Mouse (Mus musculus): ENCODE measurements at regions not wholly inside any gene's neighbourhood (a gene's known extent, or its start where the extent isn't known, plus 50 kb on each side); places are given as distances from the start of the nearest gene placed in this dataset.

GRCm38 (mm10) chr13:5725984-5726383 is 135.3 kb upstream of the Klf6 start:
- Histone ChIP-seq H3K4me2 (no peak overlapping the region), H3K36me3 (no peaks in the 10 kb centered on the region), H3K4me3 (no peak overlapping the region), H3K27ac (ENCODE audit: poor library complexity, severe bottlenecking) (no peak overlapping the region), H3K9me3 (replicated peaks) (no peaks in the 10 kb centered on the region), H3K4me1 (replicated peaks) (no peaks in the 10 kb centered on the region), H3K27me3 (replicated peaks) (no peaks in the 10 kb centered on the region), H3K9ac (no peak overlapping the region)
- 66% methylated on average over 4 of the region's 4 CpGs for WGBS
- ATAC-seq (ENCODE audit: insufficient number of reproducible peaks, low FRiP score): no peak

DNA sequence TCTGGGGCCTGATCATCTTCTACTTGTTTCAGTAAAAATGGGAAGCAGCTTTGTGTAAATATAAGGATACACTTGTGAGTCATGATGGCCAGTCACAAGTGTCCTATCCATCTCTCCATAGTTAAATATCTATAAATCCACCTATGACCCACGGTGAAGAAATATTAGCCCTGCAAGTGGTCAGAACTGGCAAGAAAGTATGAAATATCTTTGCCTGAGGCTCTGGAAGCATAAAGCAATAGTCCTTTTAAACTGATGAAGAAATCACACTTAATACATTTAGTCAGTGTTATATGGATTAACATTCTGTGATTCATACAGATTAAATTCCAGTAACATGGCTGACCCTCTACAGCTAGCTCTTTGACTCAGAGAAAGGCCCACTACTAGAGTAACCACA is 134.8 kb upstream of the Klf6 start:
- Histone ChIP-seq H3K4me3 (no peak overlapping the region), H3K27me3 (replicated peaks) (no peaks in the 10 kb centered on the region), H3K9me3 (replicated peaks) (no peaks in the 10 kb centered on the region), H3K4me1 (replicated peaks) (no peaks in the 10 kb centered on the region), H3K9ac (no peak overlapping the region), H3K36me3 (no peaks in the 10 kb centered on the region), H3K27ac (ENCODE audit: poor library complexity, severe bottlenecking) (no peak overlapping the region), H3K4me2 (no peak overlapping the region)
- WGBS: 88% methylated on average over 1 of the region's 1 CpGs
- ATAC-seq (ENCODE audit: insufficient number of reproducible peaks, low FRiP score): no peak

- no peak for ATAC-seq (ENCODE audit: insufficient number of reproducible peaks, low FRiP score)
- Histone ChIP-seq H3K4me1 (replicated peaks) (no peaks in the 10 kb centered on the region), H3K27ac (ENCODE audit: poor library complexity, severe bottlenecking) (no peak overlapping the region), H3K9me3 (replicated peaks) (no peaks in the 10 kb centered on the region), H3K27me3 (replicated peaks) (no peaks in the 10 kb centered on the region), H3K9ac (no peak overlapping the region), H3K36me3 (no peaks in the 10 kb centered on the region), H3K4me2 (no peak overlapping the region), H3K4me3 (no peak overlapping the region)
- WGBS: 81% methylated on average over 2 of the region's 2 CpGs
Measured at GRCm38 (mm10) chr13:5728172-5728571, 133.1 kb upstream of the Klf6 start.

GRCm38 (mm10) chr13:5728808-5729207 is 132.5 kb upstream of the Klf6 start:
- Histone ChIP-seq H3K36me3 (no peaks in the 10 kb centered on the region), H3K4me1 (replicated peaks) (no peaks in the 10 kb centered on the region), H3K27me3 (replicated peaks) (no peaks in the 10 kb centered on the region), H3K4me2 (no peak overlapping the region), H3K27ac (ENCODE audit: poor library complexity, severe bottlenecking) (no peak overlapping the region), H3K4me3 (no peak overlapping the region), H3K9ac (no peak overlapping the region), H3K9me3 (replicated peaks) (no peaks in the 10 kb centered on the region)
- ATAC-seq (ENCODE audit: insufficient number of reproducible peaks, low FRiP score): no peak
- WGBS: 49% methylated on average over 1 of the region's 1 CpGs

- H3K4me3 ChIP-seq: no peak overlapping the region
- H3K4me2 ChIP-seq: no peak overlapping the region
- no peaks in the 10 kb centered on the region for H3K9me3 ChIP-seq (replicated peaks)
- H3K36me3 ChIP-seq: no peaks in the 10 kb centered on the region
- no peaks in the 10 kb centered on the region for H3K27me3 ChIP-seq (replicated peaks)
- ATAC-seq (ENCODE audit: insufficient number of reproducible peaks, low FRiP score): no peak
- H3K4me1 ChIP-seq (replicated peaks): no peaks in the 10 kb centered on the region
- H3K9ac ChIP-seq: no peak overlapping the region
- no peak overlapping the region for H3K27ac ChIP-seq (ENCODE audit: poor library complexity, severe bottlenecking)
- 78% methylated on average over 6 of the region's 6 CpGs for WGBS
Measured at GRCm38 (mm10) chr13:5729426-5730068, 131.7 kb upstream of the Klf6 start.

DNA sequence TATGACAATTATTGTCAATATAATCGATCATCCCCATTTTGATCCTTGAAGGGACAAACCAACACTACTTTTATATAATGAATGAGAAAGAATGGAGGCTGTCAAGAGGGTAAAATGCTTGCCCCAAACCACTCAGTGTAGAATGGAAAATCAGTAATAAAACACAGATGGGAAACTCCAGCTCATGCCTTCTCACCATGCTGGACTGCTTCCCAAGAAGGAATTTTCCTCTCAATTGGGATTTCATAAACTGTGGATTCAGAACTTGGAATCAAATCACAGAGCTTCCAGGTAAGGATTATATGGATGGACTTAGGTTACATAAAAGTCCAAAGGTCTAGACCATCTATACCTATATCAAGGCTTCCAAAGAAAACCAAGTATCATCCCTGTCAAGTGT is 129.1 kb upstream of the Klf6 start:
- WGBS: 68% methylated on average over 1 of the region's 1 CpGs
- H3K4me1 ChIP-seq (replicated peaks): no peaks in the 10 kb centered on the region
- H3K27ac ChIP-seq (ENCODE audit: poor library complexity, severe bottlenecking): no peak overlapping the region
- no peak overlapping the region for H3K4me3 ChIP-seq
- ATAC-seq (ENCODE audit: insufficient number of reproducible peaks, low FRiP score): no peak
- no peak overlapping the region for H3K9ac ChIP-seq
- H3K4me2 ChIP-seq: no peak overlapping the region
- no peaks in the 10 kb centered on the region for H3K27me3 ChIP-seq (replicated peaks)
- no peaks in the 10 kb centered on the region for H3K9me3 ChIP-seq (replicated peaks)
- no peaks in the 10 kb centered on the region for H3K36me3 ChIP-seq

- H3K4me1 ChIP-seq (replicated peaks): no peaks in the 10 kb centered on the region
- H3K9me3 ChIP-seq (replicated peaks): no peaks in the 10 kb centered on the region
- no peaks in the 10 kb centered on the region for H3K36me3 ChIP-seq
- no peak overlapping the region for H3K27ac ChIP-seq (ENCODE audit: poor library complexity, severe bottlenecking)
- H3K4me2 ChIP-seq: no peak overlapping the region
- H3K9ac ChIP-seq: no peak overlapping the region
- no peak overlapping the region for H3K4me3 ChIP-seq
- ATAC-seq (ENCODE audit: insufficient number of reproducible peaks, low FRiP score): no peak
- H3K27me3 ChIP-seq (replicated peaks): no peaks in the 10 kb centered on the region
Measured at GRCm38 (mm10) chr13:5735027-5735624, 126.2 kb upstream of the Klf6 start.

DNA sequence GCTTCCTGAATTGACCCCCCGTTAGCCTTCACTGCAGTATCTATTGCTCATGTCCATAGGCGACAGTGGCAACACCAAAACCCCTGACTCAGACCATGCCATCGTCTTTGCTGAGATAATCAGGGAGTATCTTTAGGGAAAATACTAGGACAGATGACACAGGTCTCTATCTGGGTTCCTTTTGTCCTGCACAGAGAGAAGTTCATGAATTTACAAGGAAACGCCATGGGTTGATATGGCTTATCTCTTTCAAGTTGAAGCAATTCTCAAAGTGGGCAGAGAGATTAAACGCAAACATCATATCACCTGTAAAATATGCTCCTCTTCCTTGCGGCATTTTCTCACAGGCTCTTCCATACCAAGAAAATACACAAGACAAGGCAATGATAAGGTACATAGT is 124.8 kb upstream of the Klf6 start:
- Histone ChIP-seq H3K4me2 (no peak overlapping the region), H3K9ac (no peak overlapping the region), H3K4me1 (replicated peaks) (no peaks in the 10 kb centered on the region), H3K27me3 (replicated peaks) (no peaks in the 10 kb centered on the region), H3K9me3 (replicated peaks) (no peaks in the 10 kb centered on the region), H3K4me3 (no peak overlapping the region), H3K27ac (ENCODE audit: poor library complexity, severe bottlenecking) (no peak overlapping the region), H3K36me3 (no peaks in the 10 kb centered on the region)
- ATAC-seq (ENCODE audit: insufficient number of reproducible peaks, low FRiP score): no peak
- WGBS: 73% methylated on average over 6 of the region's 6 CpGs

DNA sequence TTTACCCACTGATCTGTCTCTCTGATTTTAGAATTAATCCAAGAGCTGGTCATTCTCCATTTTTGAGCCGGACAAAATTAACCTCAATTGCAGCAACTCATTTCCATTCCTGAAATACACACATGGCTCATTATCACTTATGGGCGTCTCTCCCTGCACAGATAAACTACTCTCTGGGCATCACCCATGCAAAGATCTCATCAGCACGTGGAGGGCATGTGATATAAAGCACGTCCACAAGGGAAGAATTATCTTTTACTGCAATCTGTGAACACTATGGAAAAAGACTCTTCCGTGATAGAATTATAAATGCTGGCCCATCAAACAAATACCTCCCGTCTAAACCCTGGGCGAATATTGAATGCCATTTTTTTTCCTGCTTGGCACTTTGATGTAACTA is 124.1 kb upstream of the Klf6 start:
- 71% methylated on average over 7 of the region's 7 CpGs for WGBS
- ATAC-seq (ENCODE audit: insufficient number of reproducible peaks, low FRiP score): no peak
- no peak overlapping the region for H3K27ac ChIP-seq (ENCODE audit: poor library complexity, severe bottlenecking)

DNA sequence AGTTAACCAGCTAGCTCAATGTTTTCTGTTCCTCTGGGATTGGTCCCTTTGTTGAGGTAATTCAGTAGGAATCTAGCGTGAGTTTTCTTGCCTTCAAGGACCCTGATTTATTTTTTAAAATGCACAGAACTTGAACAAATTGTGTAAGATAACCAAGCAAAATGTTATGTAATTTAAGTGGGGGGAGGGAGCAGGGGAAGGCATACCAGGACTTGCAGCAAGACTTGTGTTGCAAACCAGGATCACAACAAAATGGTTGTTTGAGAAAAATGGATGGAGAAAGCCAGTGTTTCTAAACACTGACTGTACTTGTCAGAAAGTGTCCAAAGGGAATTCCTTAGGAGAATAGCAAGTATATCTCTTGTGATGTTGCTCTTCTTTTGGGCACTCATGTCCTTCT is 120.5 kb upstream of the Klf6 start:
- no peak overlapping the region for H3K27ac ChIP-seq (ENCODE audit: poor library complexity, severe bottlenecking)
- no peak overlapping the region for H3K4me2 ChIP-seq
- WGBS: 77% methylated on average over 1 of the region's 1 CpGs
- no peaks in the 10 kb centered on the region for H3K4me1 ChIP-seq (replicated peaks)
- no peak overlapping the region for H3K4me3 ChIP-seq
- H3K9ac ChIP-seq: no peak overlapping the region
- H3K9me3 ChIP-seq (replicated peaks): 0 out of 2 replicates have a peak, but pooled peaks cover 2% of the 10 kb centered on the region
- no peaks in the 10 kb centered on the region for H3K36me3 ChIP-seq
- ATAC-seq (ENCODE audit: insufficient number of reproducible peaks, low FRiP score): no peak
- no peaks in the 10 kb centered on the region for H3K27me3 ChIP-seq (replicated peaks)

More for the DNA sequence above, 124.1 kb upstream of the Klf6 start:
- Histone ChIP-seq H3K36me3 (no peaks in the 10 kb centered on the region), H3K4me3 (no peak overlapping the region), H3K9me3 (replicated peaks) (no peaks in the 10 kb centered on the region), H3K27me3 (replicated peaks) (no peaks in the 10 kb centered on the region), H3K4me2 (no peak overlapping the region), H3K9ac (no peak overlapping the region), H3K4me1 (replicated peaks) (no peaks in the 10 kb centered on the region)

DNA sequence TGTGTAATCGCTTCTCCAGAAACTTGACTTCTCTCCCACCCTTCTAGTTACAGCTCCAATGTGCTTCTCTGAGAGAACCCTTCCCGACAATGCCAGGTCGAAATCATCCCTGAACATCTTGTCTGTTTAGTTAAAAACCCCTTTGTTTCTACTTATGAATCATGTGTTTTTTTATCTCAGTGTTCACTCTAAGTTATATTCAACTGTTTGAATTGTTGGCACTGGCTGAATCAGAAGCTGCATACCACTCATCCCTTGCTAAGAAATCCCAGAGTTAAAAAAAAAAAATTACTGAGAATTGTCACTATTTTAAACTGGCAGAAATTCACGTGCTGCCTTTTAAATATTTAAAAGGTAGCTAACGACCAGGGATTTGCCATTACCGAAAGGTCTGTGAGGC is 116.3 kb upstream of the Klf6 start:
- H3K9ac ChIP-seq: no peak overlapping the region
- 80% methylated on average over 6 of the region's 6 CpGs for WGBS
- H3K4me3 ChIP-seq: no peak overlapping the region
- H3K27me3 ChIP-seq (replicated peaks): no peaks in the 10 kb centered on the region
- H3K4me2 ChIP-seq: no peak overlapping the region
- no peak for ATAC-seq (ENCODE audit: insufficient number of reproducible peaks, low FRiP score)
- H3K9me3 ChIP-seq (replicated peaks): 0 out of 2 replicates have a peak, but pooled peaks cover 2% of the 10 kb centered on the region
- H3K4me1 ChIP-seq (replicated peaks): no peaks in the 10 kb centered on the region
- no peak overlapping the region for H3K27ac ChIP-seq (ENCODE audit: poor library complexity, severe bottlenecking)
- no peaks in the 10 kb centered on the region for H3K36me3 ChIP-seq

DNA sequence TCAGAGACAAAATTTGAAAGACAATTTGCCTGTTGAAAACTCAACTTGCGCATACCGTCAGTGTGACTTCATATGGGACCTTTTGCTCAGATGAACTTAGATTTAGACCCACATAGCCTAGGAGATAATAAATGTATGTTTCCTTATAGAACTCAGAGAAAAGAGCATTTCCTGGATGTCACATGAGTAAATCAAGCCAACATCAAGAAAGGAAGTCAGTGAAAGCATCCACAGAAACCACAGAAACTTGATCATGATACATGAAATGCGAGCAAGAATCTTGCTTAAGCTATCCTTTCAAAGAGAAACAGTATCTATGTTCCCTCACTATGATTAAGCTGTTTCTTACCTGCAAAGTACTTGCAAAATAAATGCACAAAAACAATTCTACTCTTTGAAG is 104.1 kb upstream of the Klf6 start:
- no peak overlapping the region for H3K4me3 ChIP-seq
- no peaks in the 10 kb centered on the region for H3K27me3 ChIP-seq (replicated peaks)
- H3K4me1 ChIP-seq (replicated peaks): no peaks in the 10 kb centered on the region
- no peak overlapping the region for H3K27ac ChIP-seq (ENCODE audit: poor library complexity, severe bottlenecking)
- WGBS: 76% methylated on average over 3 of the region's 3 CpGs
- no peak overlapping the region for H3K4me2 ChIP-seq
- no peaks in the 10 kb centered on the region for H3K9me3 ChIP-seq (replicated peaks)
- no peaks in the 10 kb centered on the region for H3K36me3 ChIP-seq
- no peak for ATAC-seq (ENCODE audit: insufficient number of reproducible peaks, low FRiP score)
- no peak overlapping the region for H3K9ac ChIP-seq
